Mouse (Mus musculus): Measurements from ENCODE around the gene Phc1. TPM values are rescaled to one million over a fixed set of nuclear protein-coding genes. Genes with fewer than 3 reads are reported as not detected.

Gene Phc1
- total RNA-seq, 2 experiments from 2014 or later, result 32.6 to 36.5 TPM

DNA sequence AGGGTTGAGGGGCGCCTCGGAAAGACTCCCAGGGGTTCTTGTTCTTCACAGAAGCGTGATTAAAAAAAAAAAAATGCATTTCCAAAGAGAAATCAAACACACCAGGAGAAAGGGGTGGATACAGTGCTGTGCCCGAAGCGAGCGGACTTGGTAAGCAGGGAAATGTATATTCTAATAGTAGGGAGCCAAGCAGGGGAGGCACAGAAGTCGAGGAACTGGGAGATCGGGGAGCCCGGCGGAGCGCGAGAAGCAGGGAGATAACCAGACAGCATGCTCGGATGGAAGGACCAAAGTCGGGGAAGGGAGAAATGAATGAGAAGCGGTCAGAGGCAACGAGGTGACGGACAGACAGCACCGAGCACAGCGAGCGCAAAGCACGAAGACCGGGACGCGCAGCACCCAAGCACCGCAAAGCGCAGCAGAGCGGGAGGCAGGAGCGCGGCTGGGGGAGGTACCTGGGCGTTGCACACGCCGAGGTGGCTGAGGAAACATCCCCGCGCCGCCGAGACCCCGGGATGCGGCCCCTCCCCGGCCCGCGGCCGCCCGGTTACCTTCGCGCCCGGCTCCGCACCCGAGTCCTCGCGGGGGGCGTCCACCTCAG lies 1.2 kb downstream of the Phc1 start:
- DNase-seq, result peak; percentile 66

DNA sequence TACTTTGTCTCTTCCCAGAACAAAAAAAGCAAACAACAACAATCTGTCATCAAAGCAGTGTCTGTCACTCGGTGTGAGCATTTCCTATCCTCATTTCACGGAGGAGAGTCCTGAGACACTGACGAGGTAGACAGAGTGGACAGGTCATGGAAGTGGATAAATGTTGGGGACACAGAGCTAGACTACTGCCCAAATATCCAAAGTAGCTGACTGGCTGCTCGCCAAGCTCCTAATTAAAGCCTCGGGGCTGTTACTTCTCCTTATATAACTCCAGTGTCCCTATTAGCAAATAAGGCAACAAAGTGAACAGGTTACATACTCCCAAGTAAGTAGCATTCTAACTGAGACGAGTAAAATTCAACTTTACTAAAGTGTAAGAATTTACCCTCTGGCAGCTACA lies 2.8 kb downstream of the Phc1 start:
- peak; percentile 27 for DNase-seq

DNA sequence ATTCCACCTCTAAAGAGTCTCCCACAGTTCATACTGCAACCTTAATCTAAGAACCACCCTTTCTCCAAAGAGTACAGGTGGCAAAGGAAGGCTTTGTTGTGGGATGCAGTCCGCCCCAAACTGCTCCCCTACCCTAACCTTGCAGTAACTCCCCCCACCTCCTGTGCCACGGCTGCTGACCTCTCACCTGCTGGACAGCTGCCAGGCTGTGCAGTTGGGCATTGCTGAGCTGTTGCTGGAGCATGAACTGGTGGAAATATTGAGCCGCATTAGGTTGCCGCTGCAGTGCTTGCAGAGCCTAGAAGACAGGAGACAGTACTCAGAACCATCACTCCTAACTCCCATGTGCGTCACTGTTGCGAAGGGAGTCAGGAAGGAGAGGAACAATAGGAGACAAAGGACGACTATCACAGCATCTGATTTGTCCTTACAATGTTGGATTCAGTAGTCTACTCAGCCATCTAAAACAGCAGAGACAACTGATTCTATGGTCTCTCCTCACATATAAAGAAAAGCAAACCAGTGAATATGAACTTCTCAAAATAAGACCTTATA lies 5.5 kb downstream of the Phc1 start:
- no peak for DNase-seq

DNA sequence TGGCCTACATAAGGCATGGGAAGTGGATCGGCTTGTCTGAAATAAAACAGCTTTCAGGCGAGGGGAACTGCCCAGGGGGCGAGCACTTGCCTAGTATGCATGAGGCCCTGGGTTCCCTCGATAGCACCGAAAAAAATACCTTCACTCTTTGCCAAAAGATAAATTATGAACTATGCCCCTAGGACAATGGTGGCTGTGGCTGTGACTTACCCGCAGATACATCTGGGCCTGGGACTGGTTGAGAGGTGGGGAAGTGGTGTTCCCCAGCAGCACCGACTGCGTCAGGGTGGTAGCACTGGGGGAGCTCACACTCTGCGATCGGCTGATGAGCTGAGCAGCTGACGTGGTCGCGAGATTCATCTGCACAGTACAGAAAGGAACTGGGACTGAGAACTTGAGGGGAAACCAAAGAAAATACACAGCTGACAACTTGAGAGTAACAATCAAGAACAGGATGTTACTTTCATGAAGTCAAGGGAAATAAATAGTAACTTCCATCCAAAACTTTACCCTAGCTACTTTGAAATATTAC lies 7.2 kb downstream of the Phc1 start:
- DNase-seq, result no peak

DNA sequence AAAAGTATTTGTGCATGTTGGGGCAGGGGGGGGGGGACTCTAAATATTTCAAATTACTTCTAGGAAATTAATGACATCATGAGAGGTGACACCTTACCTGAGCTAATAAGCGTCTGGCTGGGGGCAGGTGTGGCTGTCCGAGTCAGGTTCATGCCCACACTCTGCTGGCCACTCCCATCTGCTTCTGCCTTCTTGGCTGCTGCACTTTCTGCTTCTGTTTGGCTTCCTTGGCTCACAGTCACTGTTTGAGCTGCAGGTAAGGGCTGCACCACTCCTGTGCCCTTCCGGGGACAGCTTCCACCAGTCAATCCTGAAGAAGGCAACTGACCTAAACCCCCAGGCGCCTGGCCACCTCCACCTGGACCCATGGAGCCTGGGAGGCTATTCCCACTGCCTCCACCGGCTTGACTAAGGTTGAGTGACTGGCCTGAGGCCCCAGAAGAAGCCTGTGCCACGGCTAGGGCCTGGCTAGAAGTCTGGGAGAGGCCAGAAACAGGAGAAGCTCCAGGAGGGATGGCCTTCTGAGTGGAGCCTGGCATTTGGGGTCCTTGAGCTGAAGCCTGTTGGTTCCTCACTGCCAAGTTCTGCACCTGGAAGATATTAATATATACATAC lies 14.9 kb downstream of the Phc1 start:
- DNase-seq, result no peak

DNA sequence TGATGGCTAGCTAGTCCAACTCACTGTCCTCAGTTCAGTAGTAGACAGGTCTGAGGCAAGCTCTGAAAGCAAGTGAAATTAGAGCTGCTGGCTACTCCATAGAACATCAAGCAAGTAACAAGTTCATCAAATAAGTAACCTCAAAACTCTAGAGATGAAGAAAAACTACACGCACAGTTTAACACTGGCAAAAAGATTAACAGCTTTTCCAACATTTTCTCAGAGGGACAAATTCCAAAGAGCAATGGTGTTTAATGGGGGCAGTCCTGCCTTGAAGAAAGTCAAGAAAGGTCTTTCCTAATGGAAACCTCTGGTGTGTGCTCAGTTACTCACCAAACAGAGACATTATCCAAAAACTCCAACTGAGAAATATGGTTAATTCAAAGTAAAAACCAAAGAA lies 21.6 kb downstream of the Phc1 start:
- no peak for DNase-seq

DNA sequence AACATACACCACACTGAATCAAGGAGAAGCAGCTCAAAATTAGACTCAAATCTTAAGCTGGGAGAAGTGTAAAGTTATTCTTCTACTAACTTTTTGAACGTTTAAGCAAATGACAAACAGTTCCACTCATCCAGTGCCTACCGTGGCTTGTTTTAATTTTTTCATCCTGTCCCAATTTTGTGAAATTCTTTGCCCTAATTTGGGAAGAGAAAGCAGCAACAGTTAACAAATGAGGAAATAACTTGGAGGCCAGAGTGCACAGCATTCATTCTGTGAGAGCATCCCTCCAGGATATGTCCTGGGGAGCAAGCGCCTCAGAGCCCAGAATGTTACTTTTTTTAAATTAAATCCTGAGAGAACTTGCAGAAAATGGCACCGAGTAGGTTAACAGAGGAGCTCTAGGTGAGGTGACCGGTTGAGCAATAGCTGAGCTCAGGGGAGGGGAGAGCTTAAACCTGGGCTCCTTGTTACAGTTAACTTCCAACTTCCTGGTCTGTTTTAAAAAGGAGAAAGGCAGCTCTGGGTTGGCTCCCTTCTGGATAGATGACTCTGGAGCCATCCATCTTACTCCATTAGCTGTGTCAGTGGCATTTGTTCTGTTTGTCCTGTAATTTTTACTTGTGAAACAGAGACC lies 30.1 kb downstream of the Phc1 start:
- no peak for DNase-seq

DNA sequence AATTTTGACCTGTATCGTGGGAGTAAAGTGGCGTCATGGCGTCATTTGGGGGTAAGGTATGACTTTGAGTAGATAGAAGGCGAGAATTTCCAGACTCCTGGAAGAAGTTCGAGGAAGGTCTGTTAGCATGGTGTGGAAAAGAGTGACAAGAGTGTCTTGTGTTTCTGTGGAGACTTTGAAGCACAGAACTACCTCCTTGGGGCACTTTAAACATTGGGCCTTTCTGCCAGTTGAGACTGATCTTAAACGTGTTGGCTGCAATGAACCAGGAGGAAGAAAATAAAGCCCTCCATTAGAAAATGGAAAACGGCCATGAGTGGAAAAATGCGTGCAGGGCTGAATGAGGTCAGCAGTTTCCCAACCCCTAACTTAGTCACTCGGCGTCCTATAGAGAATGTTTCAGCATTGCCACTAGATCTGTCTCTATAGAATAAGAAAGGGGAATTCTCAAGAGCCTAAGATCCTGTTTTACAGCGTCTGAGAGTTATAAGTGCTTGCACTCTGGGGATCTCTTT lies 30.9 kb downstream of the Phc1 start:
- no peak for DNase-seq

DNA sequence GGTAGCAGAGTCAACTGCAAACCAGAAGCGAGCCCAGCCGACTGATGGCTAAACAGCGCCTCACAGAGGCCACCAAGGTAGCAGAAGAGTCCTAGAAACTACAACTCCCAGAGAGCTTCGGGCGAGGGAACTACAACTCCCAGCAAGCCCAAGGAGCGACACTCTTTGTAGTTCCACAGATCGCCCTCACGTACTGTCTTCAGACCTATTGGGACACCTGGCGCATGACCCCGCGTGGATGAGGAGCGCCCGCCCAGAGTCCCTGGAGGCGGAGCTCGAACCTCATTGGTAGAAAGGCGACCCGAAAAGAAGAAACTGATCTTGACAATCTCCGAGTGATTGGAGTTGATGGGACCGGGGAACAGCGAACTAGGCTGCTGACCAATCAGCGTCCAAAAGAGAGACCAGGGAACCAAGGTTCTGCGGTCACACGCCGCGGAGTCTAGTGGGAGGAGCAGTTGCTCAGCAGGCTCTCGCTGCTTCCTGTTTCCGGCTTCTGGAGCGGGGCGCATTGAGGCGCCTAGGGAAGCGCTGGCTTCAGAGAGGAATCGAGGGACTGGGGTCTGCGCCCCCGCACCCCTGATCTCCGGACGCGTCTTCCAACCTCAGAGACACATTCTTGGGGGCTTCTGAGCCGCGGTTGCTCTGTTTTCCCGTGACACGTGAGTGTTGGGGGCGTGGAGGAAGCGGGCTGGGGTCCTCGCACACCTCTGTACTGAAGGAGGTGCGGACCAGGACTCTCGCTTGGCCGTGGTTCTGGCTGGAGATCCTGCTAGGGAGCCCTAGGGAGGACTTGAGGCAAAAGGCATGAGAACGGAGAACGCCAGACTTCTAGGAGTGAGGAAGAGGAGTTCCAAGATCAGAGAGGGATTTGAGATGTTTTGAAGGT lies 31.6 kb downstream of the Phc1 start, which contains the start of gene M6pr:
Gene M6pr, plus strand, starts transcription at position 216 of the 889 bp plus-strand sequence.
- DNase-seq, result peak; percentile 90

- no peak for DNase-seq
These were observed 32.2 kb downstream of the Phc1 start for GRCm38 (mm10) chr6:122308136-122308504.

GRCm38 (mm10) chr6:122306707-122307106 lies 33.7 kb downstream of the Phc1 start:
- no peak for DNase-seq

DNA sequence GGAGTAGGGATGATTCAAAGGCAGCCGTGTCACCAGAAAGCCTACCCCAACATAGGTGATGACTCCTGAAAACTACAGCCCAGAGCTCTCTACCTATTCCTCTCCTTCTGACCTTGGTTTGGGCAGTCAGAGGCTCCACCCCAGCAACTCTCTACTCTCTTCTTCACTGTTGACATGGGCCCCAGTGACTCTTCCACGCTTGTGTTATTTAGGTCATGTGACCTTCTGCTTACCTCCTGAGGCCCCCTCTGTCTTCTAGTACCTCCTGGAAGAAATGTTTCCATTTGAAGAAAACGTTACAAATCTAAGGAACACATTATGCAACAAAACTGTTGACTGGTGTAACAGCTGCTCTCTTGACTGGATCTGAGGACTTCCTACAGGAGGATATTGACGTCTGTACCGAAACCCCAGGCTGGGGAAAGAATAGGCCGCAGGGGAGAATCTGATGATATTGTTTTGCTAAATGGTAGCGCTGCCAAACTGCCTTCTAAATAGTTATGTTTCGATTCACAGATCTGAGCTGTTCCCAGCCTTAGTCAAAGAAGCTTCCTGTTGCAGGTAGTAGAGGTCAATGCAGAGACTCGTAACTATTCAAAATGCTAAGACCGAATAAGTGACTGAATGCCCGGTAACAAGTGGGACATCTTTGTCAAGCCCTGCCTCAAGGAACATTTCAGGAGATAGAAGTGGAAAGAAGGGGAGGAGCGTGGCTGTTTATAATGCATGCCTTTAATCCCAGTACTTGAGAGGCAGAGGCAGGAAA lies 35.4 kb downstream of the Phc1 start:
- no peak for DNase-seq

- DNase-seq, result peak; percentile 85
These were observed 36.0 kb downstream of the Phc1 start for GRCm38 (mm10) chr6:122304355-122304754.

GRCm38 (mm10) chr6:122303526-122303925 lies 36.8 kb downstream of the Phc1 start:
- no peak for DNase-seq

DNA sequence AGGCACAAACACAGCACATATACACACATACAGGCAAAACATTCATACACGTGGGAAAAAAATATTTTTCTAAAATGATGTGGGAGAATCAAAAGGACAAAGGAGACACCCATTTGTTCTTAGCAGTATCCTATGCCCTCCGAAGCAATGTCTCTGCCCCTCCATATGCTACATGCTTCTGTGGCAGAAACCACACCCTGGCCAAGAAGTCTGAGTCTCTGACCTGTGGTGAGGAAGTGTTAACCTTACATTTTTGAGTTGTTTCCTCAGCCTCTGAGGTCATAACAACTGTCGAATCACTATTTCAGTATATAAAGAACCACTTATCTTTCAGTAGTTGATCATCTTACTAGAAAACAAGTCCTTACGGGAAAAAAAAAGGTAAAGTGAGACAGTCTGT lies 37.7 kb downstream of the Phc1 start:
- no peak for DNase-seq

DNA sequence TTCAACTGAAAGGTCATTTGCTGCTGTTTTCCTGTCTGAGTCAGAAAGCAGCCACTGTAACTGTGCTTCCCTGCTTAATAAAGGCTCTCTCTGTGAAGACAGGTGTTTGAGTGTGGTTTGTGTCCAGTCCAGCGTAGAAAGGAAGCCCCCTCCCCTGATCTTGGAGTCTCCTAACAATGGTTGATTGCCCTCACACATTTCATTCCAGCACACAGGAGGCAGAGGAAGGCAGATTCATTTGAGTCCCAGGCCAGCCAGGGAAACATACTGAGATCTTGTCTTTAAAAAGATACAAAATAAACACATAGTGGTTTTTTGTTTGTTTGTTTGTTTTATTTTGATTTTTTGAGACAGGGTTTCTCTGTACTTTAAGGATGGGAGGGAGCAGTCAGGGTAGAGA lies 38.2 kb downstream of the Phc1 start:
- no peak for DNase-seq

DNA sequence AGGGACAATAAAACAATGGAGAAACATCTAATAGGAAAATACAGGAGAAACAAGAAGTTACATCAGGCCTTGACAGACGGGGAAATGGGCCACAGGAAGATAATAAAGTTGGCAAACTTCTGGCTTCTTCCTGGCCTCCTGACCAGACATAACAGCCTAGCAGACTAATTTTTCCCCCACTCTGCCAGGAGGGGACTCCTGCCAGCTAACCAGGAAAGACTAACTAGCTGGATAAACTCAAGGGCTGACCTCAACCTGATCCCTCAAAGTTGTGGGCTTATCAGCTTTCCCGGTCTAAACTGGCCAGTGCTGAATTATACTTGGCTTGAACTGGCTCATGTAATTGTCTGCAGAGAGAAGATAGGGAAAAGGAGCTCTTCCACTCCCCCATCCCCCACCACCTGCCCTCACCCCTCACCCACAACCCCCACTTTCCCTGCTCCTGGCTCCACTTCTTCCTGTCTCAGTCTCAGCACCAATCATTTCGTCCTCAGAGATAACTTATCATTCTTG lies 40.7 kb downstream of the Phc1 start:
- DNase-seq, result no peak

GRCm38 (mm10) chr6:122298223-122298609 lies 42.1 kb downstream of the Phc1 start:
- no peak for DNase-seq

GRCm38 (mm10) chr6:122297279-122298222 lies 42.8 kb downstream of the Phc1 start:
- DNase-seq, result peak; percentile 18

GRCm38 (mm10) chr6:122296918-122297278 lies 43.5 kb downstream of the Phc1 start:
- DNase-seq, result no peak

Data from heart, postnatal 4 days (tissue).